Mouse (Mus musculus) liver, embryonic 12.5 days (tissue): ENCODE measurements around the gene Actl6b. TPM values are rescaled to one million over a fixed set of nuclear protein-coding genes. Genes with fewer than 3 reads are reported as not detected.
A peak's percentile ranks its signal among the peaks of the same experiment; 100 is the strongest.

Experiments
- ATAC-seq: fragments of 200-750 bp; cut with Nextera tagmentation; 2 replicates; pipeline ENCODE4 v1.8.0; 2017; ENCODE audit warnings: moderate number of reproducible peaks, mild to moderate bottlenecking, moderate library complexity
- H3K27ac ChIP-seq: fragments of 300-500 bp; sonication (generic); 2 replicates; pipeline ENCODE4 v1.5.1; 2016; ENCODE audit warnings: mild to moderate bottlenecking
- H3K27me3 ChIP-seq: fragments of 300-500 bp; sonication (generic); replicated peaks from 2 replicates; pipeline ENCODE4 v1.6.1; 2016; ENCODE audit warnings: mild to moderate bottlenecking, moderate library complexity
- H3K36me3 ChIP-seq: fragments of 300-500 bp; sonication (generic); 2 replicates; pipeline ENCODE4 v1.6.1; 2016; ENCODE audit warnings: mild to moderate bottlenecking, moderate library complexity
- H3K4me1 ChIP-seq: fragments of 300-500 bp; sonication (generic); 2 replicates; pipeline ENCODE4 v1.6.1; 2016
- H3K4me2 ChIP-seq: fragments of 300-500 bp; sonication (generic); 2 replicates; pipeline ENCODE4 v1.6.1; 2016; ENCODE audit warnings: mild to moderate bottlenecking, moderate library complexity
- H3K4me3 ChIP-seq: fragments of 300-500 bp; sonication (generic); 2 replicates; pipeline ENCODE4 v1.5.1; 2016; ENCODE audit warnings: mild to moderate bottlenecking, moderate library complexity
- H3K9ac ChIP-seq: fragments of 300-500 bp; sonication (generic); 2 replicates; pipeline ENCODE4 v1.6.1; 2016; ENCODE audit warnings: mild to moderate bottlenecking, moderate library complexity
- H3K9me3 ChIP-seq: fragments of 300-500 bp; sonication (generic); replicated peaks from 2 replicates; pipeline ENCODE4 v1.6.1; 2016; ENCODE audit warnings: mild to moderate bottlenecking, moderate library complexity
- WGBS: fragments of 180-500 bp; shearing (Covaris S2); methylation state at CpG from one replicate; pipeline ENCODE4 v1.1.7; 2016; ENCODE audit not compliant: insufficient replicate concordance; 5-methylcytosine and 5-hydroxymethylcytosine counted together
- polyA plus RNA-seq: library from polyadenylated mRNA; unstranded; fragments of >200 nt; fragmentation: Nextera tagmentation; extraction: Ambion mirVana; gene quantifications from 2 replicates; pipeline ENCODE4 v1.2.1, GENCODE M21; 2016

The Actl6b gene
- polyA plus RNA-seq, 1 experiment from 2014 or later = not detected

GRCm38 (mm10) chr5:137569031-137569430 lies 15.7 kb downstream of the Actl6b start:
- no peak for ATAC-seq
- WGBS = 58% methylated on average over 12 of the region's 12 CpGs
- Histone ChIP-seq H3K9ac (no peak overlapping the region), H3K27ac (peak overlapping the region; percentile 94), H3K9me3 (no peaks in the 10 kb centered on the region; the same call in 1 of the 2 replicates), H3K4me3 (peak overlapping the region; percentile 68; the same call in 1 of the 2 replicates), H3K4me2 (peak overlapping the region; percentile 92), H3K4me1 (peaks cover 63% of the 10 kb centered on the region), H3K36me3 (peaks cover 10% of the 10 kb centered on the region), H3K27me3 (peaks cover 18% of the 10 kb centered on the region; the same call in 1 of the 2 replicates)

DNA sequence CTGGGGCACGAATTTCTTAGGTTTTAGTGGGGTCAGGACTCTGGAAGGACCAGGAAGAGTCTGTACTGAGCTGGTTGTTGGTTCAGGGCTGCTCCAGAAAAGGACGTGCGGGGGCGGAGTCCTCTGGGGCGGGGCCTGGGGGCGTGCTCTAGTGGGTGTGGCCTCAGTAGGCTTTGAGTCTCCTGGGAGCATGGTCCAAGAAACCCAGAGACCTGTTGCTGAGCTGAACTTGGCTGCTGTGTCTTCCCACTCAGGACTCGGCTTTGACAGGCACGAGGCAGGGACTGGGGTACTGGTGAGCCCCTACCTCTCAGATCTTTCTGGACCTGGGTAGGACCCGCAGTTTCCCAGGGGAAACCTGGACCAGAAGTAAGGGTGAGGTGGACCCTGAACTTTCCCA lies 16.3 kb downstream of the Actl6b start, which contains the start of gene Tfr2:
Gene Tfr2 (plus strand): TSS at position 176 of the 400 bp plus-strand sequence.
- Histone ChIP-seq H3K36me3 (peaks cover 16% of the 10 kb centered on the region), H3K4me2 (peak within 1 kb of the TSS; percentile 92), H3K9me3 (no peaks in the 10 kb centered on the region; the same call in 1 of the 2 replicates), H3K4me3 (peak within 1 kb of the TSS; percentile 68), H3K9ac (peak within 1 kb of the TSS; percentile 78), H3K27ac (peak within 1 kb of the TSS; percentile 94), H3K27me3 (peaks cover 24% of the 10 kb centered on the region; the same call in 1 of the 2 replicates), H3K4me1 (peaks cover 69% of the 10 kb centered on the region)
- WGBS = 5% methylated on average over 9 of the region's 9 CpGs
- ATAC-seq = peak; percentile 81

DNA sequence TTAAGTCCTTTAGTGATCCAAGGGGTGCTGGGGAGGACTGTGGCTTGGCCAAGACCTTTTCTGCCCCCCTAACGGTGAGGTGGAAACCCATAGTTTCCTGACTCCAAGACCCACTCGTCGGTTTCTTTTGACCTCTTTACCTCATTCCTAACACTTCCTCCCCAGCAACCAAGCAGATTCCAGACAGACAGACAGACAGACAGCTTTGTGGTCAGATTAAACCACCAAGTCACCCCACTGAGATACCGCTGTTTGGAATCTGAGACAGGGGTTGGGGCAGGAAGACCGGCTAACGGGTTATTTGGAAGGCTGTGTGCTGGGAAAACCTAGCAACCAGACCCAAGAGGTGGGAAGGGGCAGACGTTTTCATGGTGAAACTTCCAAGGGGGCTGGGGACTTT lies 16.9 kb downstream of the Actl6b start:
- peaks cover 28% of the 10 kb centered on the region; the same call in 1 of the 2 replicates for H3K27me3 ChIP-seq
- H3K36me3 ChIP-seq = peaks cover 22% of the 10 kb centered on the region
- H3K4me3 ChIP-seq = peak overlapping the region; percentile 68
- H3K4me1 ChIP-seq = peaks cover 74% of the 10 kb centered on the region
- H3K27ac ChIP-seq = peak overlapping the region; percentile 94
- H3K9me3 ChIP-seq = no peaks in the 10 kb centered on the region; the same call in 1 of the 2 replicates
- peak overlapping the region; percentile 92 for H3K4me2 ChIP-seq
- H3K9ac ChIP-seq = peak overlapping the region; percentile 78
- ATAC-seq = no peak
- 12% methylated on average over 7 of the region's 7 CpGs for WGBS

DNA sequence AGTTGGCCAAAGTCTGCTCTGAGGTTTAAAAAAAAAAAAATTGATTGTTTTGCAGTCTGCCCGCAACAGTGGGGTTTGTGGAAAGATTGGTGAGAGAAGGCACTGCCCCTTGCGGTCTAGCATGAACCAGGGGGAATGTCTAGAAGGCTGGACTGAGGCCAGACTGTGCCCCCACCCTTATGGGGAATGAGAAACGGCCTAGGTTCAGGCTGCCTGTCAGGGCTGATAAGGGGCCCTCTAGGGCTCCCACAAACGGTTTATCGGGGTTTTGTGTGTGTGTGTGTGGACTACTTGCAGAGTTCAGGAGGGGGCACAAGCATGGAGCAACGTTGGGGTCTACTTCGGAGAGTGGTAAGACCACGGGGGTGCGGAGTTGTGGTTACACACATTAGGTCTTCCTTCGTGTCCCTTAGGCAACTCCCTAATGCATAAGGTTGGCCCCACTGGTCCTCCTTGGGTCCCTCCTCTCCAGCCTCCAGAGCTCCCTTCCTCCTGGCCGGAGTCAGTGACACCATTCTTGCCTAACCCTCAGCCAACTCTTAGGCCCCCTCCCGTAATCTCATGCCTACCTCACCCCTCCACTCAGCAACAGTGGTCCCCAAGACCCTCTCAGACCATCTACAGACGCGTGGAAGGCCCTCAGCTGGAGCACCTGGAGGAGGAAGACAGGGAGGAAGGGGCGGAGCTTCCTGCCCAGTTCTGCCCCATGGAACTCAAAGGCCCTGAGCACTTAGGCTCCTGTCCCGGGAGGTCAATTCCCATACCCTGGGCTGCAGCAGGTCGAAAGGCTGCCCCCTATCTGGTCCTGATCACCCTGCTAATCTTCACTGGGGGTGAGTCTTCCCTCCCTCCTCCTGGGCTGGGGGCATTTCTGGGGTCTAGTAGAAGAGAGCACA lies 17.6 kb downstream of the Actl6b start:
- peak overlapping the region; percentile 94 for H3K27ac ChIP-seq
- peak; percentile 93 for ATAC-seq
- peaks cover 26% of the 10 kb centered on the region for H3K36me3 ChIP-seq
- H3K4me2 ChIP-seq = peak overlapping the region; percentile 92
- peaks cover 74% of the 10 kb centered on the region for H3K4me1 ChIP-seq
- peak overlapping the region; percentile 78 for H3K9ac ChIP-seq
- H3K4me3 ChIP-seq = peak overlapping the region; percentile 68
- H3K9me3 ChIP-seq = no peaks in the 10 kb centered on the region; the same call in 1 of the 2 replicates
- H3K27me3 ChIP-seq = peaks cover 28% of the 10 kb centered on the region; the same call in 1 of the 2 replicates
- 15% methylated on average over 17 of the region's 17 CpGs for WGBS

- H3K4me3 ChIP-seq = peak overlapping the region; percentile 20
- H3K9ac ChIP-seq = peak overlapping the region; percentile 19; the same call in 1 of the 2 replicates
- H3K36me3 ChIP-seq = peaks cover 60% of the 10 kb centered on the region
- peak overlapping the region; percentile 44 for H3K4me2 ChIP-seq
- peaks cover 62% of the 10 kb centered on the region for H3K4me1 ChIP-seq
- WGBS = 33% methylated on average over 27 of the region's 27 CpGs
- no peak for ATAC-seq
- peaks cover 13% of the 10 kb centered on the region; the same call in 1 of the 2 replicates for H3K27me3 ChIP-seq
- H3K9me3 ChIP-seq = no peaks in the 10 kb centered on the region
- no peak overlapping the region for H3K27ac ChIP-seq
Observed at GRCm38 (mm10) chr5:137574470-137574901, 21.2 kb downstream of the Actl6b start.

DNA sequence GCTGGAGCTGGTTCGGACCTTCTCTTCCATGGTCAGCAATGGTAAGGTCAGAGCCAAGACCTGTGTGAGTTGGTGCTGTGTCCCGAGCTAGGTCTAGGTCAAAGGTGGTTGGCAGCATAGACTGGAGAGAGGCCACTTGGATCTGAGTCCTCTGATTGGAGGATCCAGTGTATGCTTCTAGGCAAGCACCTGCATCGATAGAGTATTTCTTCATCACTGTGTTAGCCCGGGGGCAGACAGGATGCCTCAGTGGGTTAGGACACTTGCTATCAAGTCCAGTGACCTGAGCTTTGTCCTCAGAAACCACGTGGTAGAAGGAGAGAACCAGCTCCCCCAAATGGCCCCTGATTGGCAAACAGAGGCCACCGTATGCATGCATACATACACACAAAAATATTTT lies 26.9 kb downstream of the Actl6b start:
- Histone ChIP-seq H3K36me3 (peaks cover 80% of the 10 kb centered on the region), H3K4me3 (no peak overlapping the region), H3K9me3 (no peaks in the 10 kb centered on the region), H3K4me2 (no peak overlapping the region), H3K9ac (no peak overlapping the region), H3K27ac (peak overlapping the region; percentile 21), H3K4me1 (peaks cover 30% of the 10 kb centered on the region), H3K27me3 (peaks cover 21% of the 10 kb centered on the region)
- 55% methylated on average over 6 of the region's 6 CpGs for WGBS
- no peak for ATAC-seq

DNA sequence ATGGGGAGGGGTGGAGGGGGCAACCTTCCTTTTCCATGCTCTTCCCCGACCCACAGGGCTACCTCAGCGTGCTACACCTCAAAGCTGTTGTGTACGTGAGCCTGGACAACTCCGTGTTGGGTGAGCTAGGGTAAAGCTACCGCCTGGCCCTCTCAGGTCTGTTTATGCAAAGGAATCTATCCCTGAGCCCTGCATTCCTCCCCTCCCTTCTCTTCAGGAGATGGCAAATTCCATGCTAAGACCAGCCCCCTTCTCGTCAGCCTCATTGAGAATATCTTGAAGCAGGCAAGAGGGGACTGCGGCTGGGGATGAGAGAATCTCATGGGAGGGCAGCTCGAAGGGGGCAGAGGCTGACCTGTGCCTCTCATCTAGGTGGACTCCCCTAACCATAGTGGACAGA lies 29.4 kb downstream of the Actl6b start:
- Histone ChIP-seq H3K9me3 (peaks cover 5% of the 10 kb centered on the region), H3K27me3 (peaks cover 21% of the 10 kb centered on the region), H3K9ac (no peak overlapping the region), H3K36me3 (peaks cover 79% of the 10 kb centered on the region), H3K4me2 (no peak overlapping the region), H3K4me3 (no peak overlapping the region), H3K27ac (no peak overlapping the region), H3K4me1 (peaks cover 30% of the 10 kb centered on the region)
- 48% methylated on average over 8 of the region's 8 CpGs for WGBS
- ATAC-seq = no peak

DNA sequence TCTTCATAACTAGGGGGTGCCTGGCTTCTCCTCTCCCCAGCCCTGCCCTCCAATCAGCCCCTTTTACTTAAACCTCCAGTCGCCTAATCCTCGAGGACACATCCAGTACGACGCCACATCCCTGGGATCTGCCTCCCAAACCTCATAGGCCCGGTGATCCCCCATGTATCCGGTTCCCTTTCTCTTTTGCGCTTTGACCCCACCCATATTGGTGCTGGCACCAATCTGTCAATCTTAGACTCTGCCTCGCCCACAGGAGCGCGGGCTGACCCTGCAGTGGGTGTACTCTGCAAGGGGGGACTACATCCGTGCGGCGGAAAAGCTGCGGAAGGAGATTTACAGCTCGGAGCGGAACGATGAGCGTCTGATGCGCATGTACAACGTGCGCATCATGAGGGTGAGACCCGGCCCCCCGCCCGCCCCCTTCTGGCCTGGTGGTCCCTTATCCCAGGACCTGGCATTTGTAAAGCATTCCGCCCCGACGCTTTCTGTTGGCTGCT lies 30.4 kb downstream of the Actl6b start:
- ATAC-seq = no peak
- H3K27ac ChIP-seq = no peak overlapping the region
- H3K4me2 ChIP-seq = peak overlapping the region; percentile 40
- peaks cover 72% of the 10 kb centered on the region for H3K36me3 ChIP-seq
- H3K4me3 ChIP-seq = peak overlapping the region; percentile 18
- 31% methylated on average over 27 of the region's 27 CpGs for WGBS
- peaks cover 21% of the 10 kb centered on the region for H3K27me3 ChIP-seq
- H3K9ac ChIP-seq = no peak overlapping the region
- peaks cover 30% of the 10 kb centered on the region for H3K4me1 ChIP-seq
- peaks cover 7% of the 10 kb centered on the region for H3K9me3 ChIP-seq

DNA sequence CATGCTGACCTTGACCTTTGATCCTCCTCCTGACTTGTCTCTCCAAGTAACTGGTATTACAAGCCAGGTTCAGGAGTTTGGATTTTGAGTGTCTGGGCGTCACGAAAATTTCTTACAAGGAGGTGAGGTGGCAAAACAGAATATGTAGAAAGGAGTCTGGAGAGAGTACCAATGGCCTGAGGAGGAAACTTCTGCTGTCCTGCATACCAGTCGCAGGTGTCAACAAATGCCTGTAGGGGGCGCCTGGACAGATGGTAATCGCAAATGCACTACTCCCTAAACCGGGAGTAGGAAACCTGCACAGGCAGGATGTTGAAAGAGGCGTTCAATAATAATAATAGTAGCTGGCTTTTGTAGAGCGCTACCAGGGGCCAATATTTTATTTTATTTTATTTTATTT lies 31.7 kb downstream of the Actl6b start:
- H3K9ac ChIP-seq = no peak overlapping the region
- H3K9me3 ChIP-seq = peaks cover 7% of the 10 kb centered on the region
- WGBS = 24% methylated on average over 8 of the region's 8 CpGs
- peaks cover 21% of the 10 kb centered on the region for H3K27me3 ChIP-seq
- H3K4me2 ChIP-seq = no peak overlapping the region
- peaks cover 18% of the 10 kb centered on the region for H3K4me1 ChIP-seq
- ATAC-seq = no peak
- no peak overlapping the region for H3K4me3 ChIP-seq
- H3K36me3 ChIP-seq = peaks cover 59% of the 10 kb centered on the region
- no peak overlapping the region for H3K27ac ChIP-seq

DNA sequence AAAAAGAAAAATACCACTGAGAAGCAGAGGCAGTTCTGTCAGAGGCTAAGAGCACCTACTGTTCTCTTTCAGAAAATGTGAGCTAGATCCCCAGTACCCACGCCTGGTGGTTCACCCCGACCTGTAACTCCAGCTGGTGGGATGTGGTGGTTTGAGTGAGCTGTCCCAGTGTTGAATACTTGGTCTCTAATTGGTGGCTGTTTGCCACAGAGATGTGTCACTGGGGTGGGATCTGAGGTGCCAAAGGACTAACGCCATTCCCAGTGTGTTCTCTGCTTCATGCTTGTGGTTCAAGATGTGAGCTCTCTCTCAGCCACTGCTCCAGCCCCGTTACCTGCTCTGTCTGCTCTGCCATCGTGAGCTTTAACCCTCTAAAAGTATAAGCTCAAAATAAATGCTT lies 37.2 kb downstream of the Actl6b start:
- Histone ChIP-seq H3K36me3 (peaks cover 21% of the 10 kb centered on the region), H3K27me3 (no peaks in the 10 kb centered on the region), H3K4me2 (no peak overlapping the region), H3K9me3 (peaks cover 7% of the 10 kb centered on the region), H3K4me3 (no peak overlapping the region), H3K4me1 (no peaks in the 10 kb centered on the region), H3K27ac (no peak overlapping the region), H3K9ac (no peak overlapping the region)
- ATAC-seq = no peak
- 63% methylated on average over 5 of the region's 5 CpGs for WGBS

DNA sequence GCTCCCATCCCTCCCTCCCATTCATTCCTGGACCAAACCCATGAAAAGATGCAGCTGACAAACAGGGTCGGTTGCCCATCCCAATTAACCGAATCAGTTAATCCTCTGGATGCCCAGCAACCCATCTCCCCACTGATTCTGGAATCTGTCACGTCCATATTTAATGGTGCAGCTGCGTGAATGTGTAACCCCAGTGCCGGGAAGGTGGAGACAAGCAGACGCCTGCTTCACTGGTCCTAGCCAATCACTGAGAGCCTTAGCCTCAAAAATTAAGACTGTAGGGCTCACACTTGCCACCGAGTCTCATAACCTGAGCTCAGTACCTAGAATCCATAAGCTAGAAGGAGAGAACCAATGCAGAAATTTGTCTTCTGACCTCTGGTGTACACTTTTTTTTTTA lies 42.6 kb downstream of the Actl6b start:
- 85% methylated on average over 7 of the region's 7 CpGs for WGBS

More for the DNA sequence above, 42.6 kb downstream of the Actl6b start:
- H3K4me2 ChIP-seq = peak overlapping the region; percentile 63; the same call in 1 of the 2 replicates
- H3K27ac ChIP-seq = no peak overlapping the region
- H3K4me3 ChIP-seq = no peak overlapping the region
- no peaks in the 10 kb centered on the region for H3K27me3 ChIP-seq
- H3K9me3 ChIP-seq = no peaks in the 10 kb centered on the region
- peaks cover 16% of the 10 kb centered on the region for H3K36me3 ChIP-seq
- no peak overlapping the region for H3K9ac ChIP-seq
- peaks cover 40% of the 10 kb centered on the region for H3K4me1 ChIP-seq
- no peak for ATAC-seq
